Mouse (Mus musculus) CH12.LX (cell line): ENCODE data around the gene Pakap.

ENCODE experiments used
- CTCF ChIP-seq, 2 experiments: IDR thresholded peaks in 1 of 2; conservative IDR thresholded peaks in 1 of 2; 2 replicates each; pipeline ENCODE4 v1.5.1; 2011 to 2012; ENCODE audit warnings: low read depth in 2 of 2, low read length in 2 of 2, improper control_type of control experiment in 1 of 2, inconsistent platforms in 1 of 2, mild to moderate bottlenecking in 1 of 2, moderate library complexity in 1 of 2
- NELFE ChIP-seq: IDR thresholded peaks from 2 replicates; pipeline ENCODE4 v1.6.1; 2011; ENCODE audit warnings: low read depth, low read length, improper control_type of control experiment
- POLR2A ChIP-seq: IDR thresholded peaks from 2 replicates; pipeline ENCODE4 v1.6.1; 2011; ENCODE audit warnings: low read depth, mild to moderate bottlenecking, improper control_type of control experiment, low read length
- SIN3A ChIP-seq: IDR thresholded peaks from 2 replicates; pipeline ENCODE4 v1.6.1; 2012; ENCODE audit warnings: low read length, improper control_type of control experiment, inconsistent platforms
- UBTF ChIP-seq: IDR thresholded peaks from 2 replicates; pipeline ENCODE4 v1.6.1; 2012; ENCODE audit warnings: low read depth, mild to moderate bottlenecking, inconsistent platforms, low read length, improper control_type of control experiment, moderate library complexity
- ZMIZ1 ChIP-seq: IDR thresholded peaks from 2 replicates; pipeline ENCODE4 v1.6.1; 2012; ENCODE audit warnings: low read depth, mild to moderate bottlenecking, inconsistent platforms, low read length, improper control_type of control experiment

- no peak for TF ChIP-seq CTCF (conservative IDR thresholded peaks at IDR 0.05 in 1 of 2, IDR thresholded peaks at IDR 0.05 in 1 of 2; ENCODE audit: low read depth in 2 of 2, low read length in 2 of 2)
- no peak for TF ChIP-seq POLR2A
- no peak for TF ChIP-seq NELFE
- TF ChIP-seq ZMIZ1 = no peak
- no peak for TF ChIP-seq SIN3A
- TF ChIP-seq UBTF = no peak
Measured at GRCm38 (mm10) chr4:57715849-57716248, 147.9 kb downstream of the Pakap start.
